Mouse (Mus musculus) CH12.LX (cell line): ENCODE results near the gene Pdzd2. TPM values are rescaled to one million over a fixed set of nuclear protein-coding genes. Genes with fewer than 3 reads are reported as not detected.

Source experiments
- DNase-seq: peaks from one replicate; pipeline ENCODE4 v3.0.0-alpha.2; 2013; ENCODE audit errors: extremely low read depth
- H3K27ac ChIP-seq: 2 replicates; pipeline ENCODE4 v1.5.1; 2012; ENCODE audit warnings: low read depth, mild to moderate bottlenecking, control low read depth, moderate library complexity; ENCODE audit not compliant: insufficient read depth
- H3K27me3 ChIP-seq: replicated peaks from 2 replicates; pipeline ENCODE3; 2012; ENCODE audit warnings: inconsistent platforms
- H3K36me3 ChIP-seq, 2 experiments: replicated peaks in 1 of 2; 2 replicates each; pipeline versions ENCODE3 to v1.6.1; 2012; ENCODE audit warnings: inconsistent platforms in 1 of 2, low read length in 1 of 2, mild to moderate bottlenecking in 1 of 2, mixed read lengths in 1 of 2, moderate library complexity in 1 of 2; ENCODE audit not compliant: control insufficient read depth in 1 of 2, insufficient read depth in 1 of 2
- H3K4me1 ChIP-seq, 2 experiments: 2 replicates each; pipeline ENCODE4 v1.6.1; 2012; ENCODE audit warnings: inconsistent platforms in 1 of 2, moderate library complexity in 1 of 2; ENCODE audit not compliant: insufficient read depth in 2 of 2, control insufficient read depth in 1 of 2
- H3K4me2 ChIP-seq: 2 replicates; pipeline ENCODE4 v1.6.1; 2012; ENCODE audit warnings: low read depth, mild to moderate bottlenecking, control low read depth; ENCODE audit not compliant: poor library complexity, insufficient read depth, severe bottlenecking
- H3K4me3 ChIP-seq, 3 experiments: fragments of 150-350 bp in 1 of 3; sonication (generic) in 1 of 3; replicated peaks in 1 of 3; 2 replicates each; pipeline versions ENCODE3 to v1.5.1; 2011 to 2012; ENCODE audit warnings: low read depth in 2 of 3, low read length in 2 of 3, mild to moderate bottlenecking in 2 of 3, moderate library complexity in 2 of 3, control low read depth in 1 of 3, improper control_type of control experiment in 1 of 3, inconsistent platforms in 1 of 3, mixed read lengths in 1 of 3; ENCODE audit not compliant: poor library complexity in 1 of 3
- H3K79me2 ChIP-seq: replicated peaks from 2 replicates; pipeline ENCODE4 v1.6.1; 2012; ENCODE audit warnings: mild to moderate bottlenecking, moderate library complexity; ENCODE audit not compliant: control insufficient read depth, poor library complexity, insufficient read depth, severe bottlenecking; ENCODE audit errors: extremely low read depth
- H3K9ac ChIP-seq: 2 replicates; pipeline ENCODE4 v1.6.1; 2012; ENCODE audit warnings: low read depth, mild to moderate bottlenecking, control low read depth, moderate library complexity; ENCODE audit not compliant: insufficient read depth
- H3K9me3 ChIP-seq: replicated peaks from 2 replicates; pipeline ENCODE3; 2012; ENCODE audit warnings: low read length, inconsistent platforms, mixed read lengths
- CHD2 ChIP-seq: IDR thresholded peaks from 2 replicates; pipeline ENCODE4 v1.6.1; 2011; ENCODE audit warnings: low read length, improper control_type of control experiment
- CTCF ChIP-seq, 2 experiments: IDR thresholded peaks in 1 of 2; conservative IDR thresholded peaks in 1 of 2; 2 replicates each; pipeline ENCODE4 v1.5.1; 2011 to 2012; ENCODE audit warnings: low read depth in 2 of 2, low read length in 2 of 2, improper control_type of control experiment in 1 of 2, inconsistent platforms in 1 of 2, mild to moderate bottlenecking in 1 of 2, moderate library complexity in 1 of 2
- E2F4 ChIP-seq: IDR thresholded peaks from 2 replicates; pipeline ENCODE4 v1.6.1; 2011; ENCODE audit warnings: low read depth, low read length, improper control_type of control experiment; ENCODE audit not compliant: insufficient replicate concordance
- ELF1 ChIP-seq: IDR thresholded peaks from 2 replicates; pipeline ENCODE4 v1.6.1; 2014; ENCODE audit warnings: low read depth, mild to moderate bottlenecking, inconsistent platforms, low read length, improper control_type of control experiment
- EP300 ChIP-seq: IDR thresholded peaks from 2 replicates; pipeline ENCODE4 v1.6.1; 2011; ENCODE audit warnings: low read length, improper control_type of control experiment
- ETS1 ChIP-seq: conservative IDR thresholded peaks from 2 replicates; pipeline ENCODE4 v1.6.1; 2012; ENCODE audit warnings: low read depth, mild to moderate bottlenecking, inconsistent platforms, low read length, improper control_type of control experiment, moderate library complexity
- GABPA ChIP-seq: IDR thresholded peaks from 2 replicates; pipeline ENCODE4 v1.6.1; 2012; ENCODE audit warnings: low read depth, low read length, improper control_type of control experiment, inconsistent platforms; ENCODE audit not compliant: insufficient replicate concordance
- JUN ChIP-seq: IDR thresholded peaks from 2 replicates; pipeline ENCODE4 v1.6.1; 2011; ENCODE audit warnings: low read depth, mild to moderate bottlenecking, low read length, improper control_type of control experiment, moderate library complexity; ENCODE audit not compliant: insufficient read depth
- KAT2A ChIP-seq: IDR thresholded peaks from 2 replicates; pipeline ENCODE4 v1.6.1; 2012; ENCODE audit warnings: low read length, improper control_type of control experiment, inconsistent platforms; ENCODE audit not compliant: insufficient replicate concordance
- MAFK ChIP-seq: IDR thresholded peaks from 2 replicates; pipeline ENCODE4 v1.6.1; 2011; ENCODE audit warnings: low read length, improper control_type of control experiment; ENCODE audit not compliant: insufficient replicate concordance
- MAX ChIP-seq: IDR thresholded peaks from 2 replicates; pipeline ENCODE4 v1.6.1; 2011; ENCODE audit warnings: low read length, improper control_type of control experiment
- MEF2A ChIP-seq: IDR thresholded peaks from 2 replicates; pipeline ENCODE4 v1.6.1; 2014; ENCODE audit warnings: low read depth, mild to moderate bottlenecking, inconsistent platforms, low read length, improper control_type of control experiment, borderline replicate concordance
- MYC ChIP-seq: IDR thresholded peaks from 2 replicates; pipeline ENCODE4 v1.6.1; 2011; ENCODE audit warnings: low read depth, mild to moderate bottlenecking, improper control_type of control experiment, low read length
- PAX5 ChIP-seq: IDR thresholded peaks from 2 replicates; pipeline ENCODE4 v1.6.1; 2012; ENCODE audit warnings: low read length, inconsistent platforms, mixed read lengths
- POLR2AphosphoS2 ChIP-seq: IDR thresholded peaks from 2 replicates; pipeline ENCODE4 v1.6.1; 2011; ENCODE audit warnings: low read depth, low read length, improper control_type of control experiment
- RCOR1 ChIP-seq: conservative IDR thresholded peaks from 2 replicates; pipeline ENCODE4 v1.6.1; 2012; ENCODE audit warnings: low read depth, mild to moderate bottlenecking, inconsistent platforms, low read length, improper control_type of control experiment
- SMC3 ChIP-seq: IDR thresholded peaks from 2 replicates; pipeline ENCODE4 v1.6.1; 2011; ENCODE audit warnings: low read depth, low read length, improper control_type of control experiment
- TBP ChIP-seq: conservative IDR thresholded peaks from 2 replicates; pipeline ENCODE4 v1.6.1; 2011; ENCODE audit warnings: low read depth, low read length, improper control_type of control experiment
- TCF12 ChIP-seq: IDR thresholded peaks from 2 replicates; pipeline ENCODE4 v1.6.1; 2014; ENCODE audit warnings: low read depth, mild to moderate bottlenecking, inconsistent platforms, low read length, improper control_type of control experiment
- UBTF ChIP-seq: IDR thresholded peaks from 2 replicates; pipeline ENCODE4 v1.6.1; 2012; ENCODE audit warnings: low read depth, mild to moderate bottlenecking, inconsistent platforms, low read length, improper control_type of control experiment, moderate library complexity
- ZC3H11A ChIP-seq: IDR thresholded peaks from 2 replicates; pipeline ENCODE4 v1.6.1; 2012; ENCODE audit warnings: low read depth, mild to moderate bottlenecking, inconsistent platforms, low read length, improper control_type of control experiment
- ZKSCAN1 ChIP-seq: IDR thresholded peaks from 2 replicates; pipeline ENCODE4 v1.6.1; 2012; ENCODE audit warnings: low read depth, inconsistent platforms, low read length, improper control_type of control experiment, borderline replicate concordance
- ZNF384 ChIP-seq: IDR thresholded peaks from 2 replicates; pipeline ENCODE4 v1.6.1; 2012; ENCODE audit warnings: low read depth, low read length, improper control_type of control experiment, inconsistent platforms
- dilution Hi-C: fragments of 300-500 bp; cut with MboI; formaldehyde crosslinking; loops from 2 replicates; pipeline ENCODE4 v1.14.3; 2020; ENCODE audit warnings: low sequenced_read_pairs; ENCODE audit not compliant: extremely low pct_unique_long_range_greater_than_20kb, extremely low pct_ligation_motif_present
- in situ Hi-C: fragments of 300-500 bp; cut with MboI; formaldehyde crosslinking; loops from 3 replicates; pipeline ENCODE4 v1.14.3; 2019; ENCODE audit warnings: low sequenced_read_pairs, low pct_ligation_motif_present, low pct_unique_long_range_greater_than_20kb, mixed read lengths
- polyA plus RNA-seq: library from polyadenylated mRNA; unstranded; fragments of >175 nt; gene quantifications from 2 replicates; pipeline ENCODE4 v1.2.1, GENCODE M21; 2012; ENCODE audit warnings: low read depth; ENCODE audit not compliant: insufficient read length
- total RNA-seq, 2 experiments: library from RNA; depleted of rRNA; stranded (reverse); fragments of 300-350 nt in 1 of 2; fragments of >200 nt in 1 of 2; gene quantifications; 2 replicates each; pipeline ENCODE4 v1.2.3; 2012 to 2014

The Pdzd2 gene
- total and polyA plus RNA-seq, 3 experiments, result 0.04 to 0.24 (median 0.17) TPM

GRCm38 (mm10) chr15:12539618-12540302 is 200.0 kb downstream of the Pdzd2 start:
- Histone ChIP-seq H3K9ac (no peak overlapping the region), H3K36me3 (no peaks in the 10 kb centered on the region), H3K27ac (no peak overlapping the region), H3K9me3 (no peaks in the 10 kb centered on the region), H3K27me3 (no peaks in the 10 kb centered on the region), H3K4me1 (peaks cover 4 to 8% of the 10 kb centered on the region in 2 experiments; a peak in 3 of 4 replicates), H3K4me3 (no peak overlapping the region), H3K4me2 (no peak overlapping the region), H3K79me2 (no peaks in the 10 kb centered on the region)
- dilution Hi-C loops, result no loop called here
- no peak for TF ChIP-seq MAFK
- no peak for TF ChIP-seq ZNF384
- no peak for TF ChIP-seq MYC
- TF ChIP-seq E2F4, result no peak
- no peak for TF ChIP-seq CTCF (conservative IDR thresholded peaks at IDR 0.05 in 1 of 2, IDR thresholded peaks at IDR 0.05 in 1 of 2; ENCODE audit: low read depth in 2 of 2, low read length in 2 of 2)
- no peak for TF ChIP-seq JUN
- TF ChIP-seq PAX5, result no peak
- no peak for TF ChIP-seq UBTF
- TF ChIP-seq GABPA, result no peak
- no peak for TF ChIP-seq ELF1
- TF ChIP-seq POLR2AphosphoS2, result no peak
- no peak for TF ChIP-seq EP300
- no peak for TF ChIP-seq SMC3
- TF ChIP-seq KAT2A, result no peak
- no peak for TF ChIP-seq TCF12
- in situ Hi-C loops, result no loop called here
- no peak for DNase-seq

- no peaks in the 10 kb centered on the region for H3K36me3 ChIP-seq
- TF ChIP-seq MEF2A, result no peak
- TF ChIP-seq JUN, result no peak
- TF ChIP-seq PAX5, result no peak
- no peak for TF ChIP-seq MAFK
- TF ChIP-seq ZKSCAN1, result no peak
- TF ChIP-seq MYC, result no peak
- TF ChIP-seq TCF12, result no peak
- no peak for TF ChIP-seq ETS1
- no peak for TF ChIP-seq UBTF
- TF ChIP-seq CHD2, result no peak
- no peak for TF ChIP-seq TBP
- TF ChIP-seq SMC3, result no peak
- no peak for TF ChIP-seq POLR2AphosphoS2
- no peak for TF ChIP-seq RCOR1
- TF ChIP-seq MAX, result no peak
- TF ChIP-seq ZC3H11A, result no peak
- in situ Hi-C loops (no loop called here), dilution Hi-C loops (no loop called here)
- H3K79me2 ChIP-seq, result no peaks in the 10 kb centered on the region
- DNase-seq, result no peak
- peaks cover 3% of the 10 kb centered on the region for H3K9me3 ChIP-seq
- no peak overlapping the region for H3K27ac ChIP-seq
- peaks cover 4 to 8% of the 10 kb centered on the region in 2 experiments; a peak in 3 of 4 replicates for H3K4me1 ChIP-seq
- no peak overlapping the region for H3K4me3 ChIP-seq
- no peak overlapping the region for H3K4me2 ChIP-seq
- H3K27me3 ChIP-seq, result no peaks in the 10 kb centered on the region
- H3K9ac ChIP-seq, result no peak overlapping the region
These were observed 206.5 kb downstream of the Pdzd2 start for GRCm38 (mm10) chr15:12533254-12533653.
